Comparison of ENCODE assay signal across 9 mouse cellular contexts in genomic region chr16:45095561-45096482, GRCm38 (mm10). TPM values are rescaled to one million over a fixed set of nuclear protein-coding genes. Genes with fewer than 3 reads are reported as not detected.
A peak's percentile ranks its signal among the peaks of the same experiment; 100 is the strongest.
DNase-seq lines count a peak whose midpoint lies in the region; ATAC-seq and TF ChIP-seq lines count a peak whose summit lies in the region.
"Had no signal": no experiment of that assay in that cellular context is flagged by ENCODE, and none has a peak within 500 bp of the region (broad histone marks: within the 10 kb centered on the region; RNA-seq: fewer than 3 reads in every experiment).

No protein-coding gene starts in this region.

- TF ChIP-seq CTCF in kidney, postnatal 0 days (IDR thresholded peaks at IDR 0.05; ENCODE audit: low read depth) = no peak
- no peak for TF ChIP-seq CTCF in embryonic fibroblast, embryonic 13.5 days (IDR thresholded peaks at IDR 0.05; ENCODE audit: borderline replicate concordance, insufficient read depth, low read length)

- H3K4me2 ChIP-seq in kidney, postnatal 0 days (ENCODE audit: low read length) = peak overlapping the region; percentile 76
- peak overlapping the region; percentile 25; the same call in 1 of the 2 replicates for H3K4me2 ChIP-seq in liver, embryonic 12.5 days

- 0 out of 2 replicates have a peak overlapping the region, but pooled peaks have one; percentile 35 for H3K9ac ChIP-seq in kidney, postnatal 0 days (ENCODE audit: low read depth, low read length)
- H3K9ac ChIP-seq in liver, embryonic 12.5 days = no peak overlapping the region
- H3K9ac ChIP-seq: neural tube, embryonic 13.5 days had no signal

- 0 out of 2 replicates have a peak, but pooled peaks have one; percentile 9 for TF ChIP-seq POLR2A in embryonic fibroblast, embryonic 13.5 days (IDR thresholded peaks at IDR 0.05; ENCODE audit: low read depth, low read length)

- no peaks in the 10 kb centered on the region for H3K27me3 ChIP-seq in kidney, postnatal 0 days (ENCODE audit: insufficient read depth, low read length)
- H3K27me3 ChIP-seq in liver, embryonic 12.5 days (replicated peaks) = no peaks in the 10 kb centered on the region
- H3K27me3 ChIP-seq: neural tube, embryonic 13.5 days had no signal

- H3K27ac ChIP-seq in kidney, postnatal 0 days = no peak overlapping the region
- H3K27ac ChIP-seq in brown adipose tissue, adult 24 weeks (replicated peaks; ENCODE audit: low read depth, low read length) = no peak overlapping the region; the same call in 1 of the 2 replicates
- H3K27ac ChIP-seq in embryonic fibroblast, embryonic 13.5 days (ENCODE audit: insufficient read depth, low read length) = no peak overlapping the region
- H3K27ac ChIP-seq in liver, embryonic 12.5 days = no peak overlapping the region
- H3K27ac ChIP-seq: neural tube, embryonic 13.5 days had no signal

- 76% methylated on average over 26 of the region's 26 CpGs for WGBS in kidney, postnatal 0 days
- WGBS in liver, embryonic 12.5 days (ENCODE audit: insufficient replicate concordance) = 58% methylated on average over 26 of the region's 26 CpGs

- no peaks in the 10 kb centered on the region for H3K36me3 ChIP-seq in kidney, postnatal 0 days (ENCODE audit: insufficient read depth, low read length)
- H3K36me3 ChIP-seq in liver, embryonic 12.5 days = no peaks in the 10 kb centered on the region
- H3K36me3 ChIP-seq: neural tube, embryonic 13.5 days had no signal

- peaks cover 33% of the 10 kb centered on the region for H3K4me1 ChIP-seq in kidney, postnatal 0 days (replicated peaks; ENCODE audit: insufficient read depth, low read length)
- peaks cover 10% of the 10 kb centered on the region for H3K4me1 ChIP-seq in brown adipose tissue, adult 24 weeks (ENCODE audit: control insufficient read depth, insufficient read depth, insufficient read length, low read length)
- peaks cover 8% of the 10 kb centered on the region; the same call in 1 of the 2 replicates for H3K4me1 ChIP-seq in embryonic fibroblast, embryonic 13.5 days (ENCODE audit: control insufficient read depth, insufficient read depth, low read length)
- peaks cover 7% of the 10 kb centered on the region; the same call in 1 of the 2 replicates for H3K4me1 ChIP-seq in liver, embryonic 12.5 days

- ATAC-seq in kidney, postnatal 0 days (replicated peaks; ENCODE audit: low FRiP score, low read depth) = 0 out of 2 replicates have a peak, but pooled peaks have one; percentile 6
- no peak for ATAC-seq in liver, embryonic 12.5 days

- peak overlapping the region; percentile 18 for H3K4me3 ChIP-seq in kidney, postnatal 0 days (replicated peaks; ENCODE audit: low read depth, low read length)
- H3K4me3 ChIP-seq in brown adipose tissue, adult 24 weeks (ENCODE audit: insufficient read depth, low read depth, low read length) = peak overlapping the region; percentile 58
- peak overlapping the region; percentile 64 for H3K4me3 ChIP-seq in embryonic fibroblast, embryonic 13.5 days (ENCODE audit: insufficient read depth, low read length)
- H3K4me3 ChIP-seq in liver, embryonic 12.5 days = no peak overlapping the region
- H3K4me3 ChIP-seq: neural tube, embryonic 13.5 days had no signal

- H3K9me3 ChIP-seq in kidney, postnatal 0 days (replicated peaks; ENCODE audit: low read length) = no peaks in the 10 kb centered on the region
- H3K9me3 ChIP-seq in liver, embryonic 12.5 days (replicated peaks) = no peaks in the 10 kb centered on the region
- H3K9me3 ChIP-seq: neural tube, embryonic 13.5 days had no signal

- DNase-seq in kidney, postnatal 0 days (ENCODE audit: low spot score) = no peak
- DNase-seq in kidney, adult 8-10 months = no peak
- no peak for DNase-seq in adrenal gland, postnatal 36 days
- DNase-seq in thymus, postnatal 14 days = no peak
- DNase-seq in thymus, postnatal 36 days = no peak

RNA-seq across cellular contexts. Expression of gene Ccdc80, which starts 2.6 kb away (rescaled TPM):
- 99.7 and 113 TPM in 2 replicates for polyA plus RNA-seq in kidney, postnatal 0 days (2015; fragmentation: Nextera tagmentation; extraction: Ambion mirVana)
- polyA plus RNA-seq in brown adipose tissue, adult 24 weeks (2012; ENCODE audit: insufficient read depth, insufficient read length, missing spikeins) = 96.4 and 96.5 TPM in 2 replicates
- polyA plus RNA-seq in embryonic fibroblast, embryonic 13.5 days (2011; ENCODE audit: insufficient read length, low read depth, missing spikeins) = 640 and 641 TPM in 2 replicates
- 10.9 and 12.2 TPM in 2 replicates for polyA plus RNA-seq in liver, embryonic 12.5 days (2016; fragmentation: Nextera tagmentation; extraction: Ambion mirVana)
- total RNA-seq in adrenal gland, postnatal 36 days (2021) = 10 to 100 TPM; 29.7 to 77.4 TPM
